Mouse (Mus musculus) large intestine, adult 2 months (tissue): ENCODE measurements around the gene Tmem178b. TPM values are rescaled to one million over a fixed set of nuclear protein-coding genes. Genes with fewer than 3 reads are reported as not detected.

Experiments
- DNase-seq: peaks from one replicate; pipeline ENCODE4 v3.0.0-alpha.2; 2012; ENCODE audit warnings: low read depth, low spot score
- WGBS: fragments of 180-500 bp; shearing (Covaris S2); methylation state at CpG from one replicate; pipeline ENCODE4 v1.1.7; 2018; 5-methylcytosine and 5-hydroxymethylcytosine counted together
- polyA plus RNA-seq: library from polyadenylated mRNA; depleted of rRNA; stranded (reverse); fragments of >200 nt; gene quantifications from 2 replicates; pipeline ENCODE4 v1.2.3, GENCODE M21; 2012

The Tmem178b gene
- polyA plus RNA-seq, 1 experiment = 0.33 TPM

DNA sequence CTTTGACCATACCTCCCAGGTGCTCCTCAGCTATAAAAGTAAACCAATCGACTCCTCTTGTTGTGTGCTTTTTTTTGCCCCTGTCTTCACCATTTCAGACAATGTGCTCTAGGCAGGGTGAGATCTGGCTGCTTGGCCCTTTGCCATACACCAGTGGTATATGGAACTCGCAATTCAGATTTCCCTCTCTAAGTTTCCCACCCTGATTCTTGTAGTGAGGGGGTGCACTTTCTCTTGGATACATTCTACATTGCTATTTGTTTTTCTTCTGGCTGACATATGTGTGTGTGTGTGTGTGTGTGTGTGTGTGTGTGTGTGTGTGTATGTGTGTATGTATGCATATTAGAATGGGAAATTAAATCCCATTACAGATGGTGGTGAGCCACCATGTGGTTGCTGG, 191.3 kb downstream of the Tmem178b start:
- no peak for DNase-seq
- 39% methylated on average over 2 of the region's 2 CpGs for WGBS

DNA sequence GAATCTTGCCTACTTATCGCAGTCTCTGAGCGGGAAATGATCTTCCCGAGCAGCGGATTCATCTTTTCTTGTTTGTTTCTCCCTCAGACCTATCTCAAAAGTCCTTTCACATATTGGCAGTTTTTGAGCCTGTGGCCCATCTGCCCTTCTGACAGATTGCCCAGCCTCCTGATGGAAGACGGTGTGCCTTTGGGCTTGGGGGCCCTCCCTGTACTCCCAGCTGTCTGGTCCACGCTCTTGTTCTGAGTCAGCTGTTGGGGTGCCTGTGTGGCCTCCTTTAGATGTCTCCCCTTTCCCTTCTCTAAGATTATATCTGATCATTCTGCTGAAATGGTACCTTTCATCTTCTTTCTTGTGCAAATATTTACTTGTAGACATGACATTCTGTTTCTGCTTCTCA, 195.4 kb downstream of the Tmem178b start:
- 56% methylated on average over 6 of the region's 6 CpGs for WGBS
- DNase-seq = no peak

DNA sequence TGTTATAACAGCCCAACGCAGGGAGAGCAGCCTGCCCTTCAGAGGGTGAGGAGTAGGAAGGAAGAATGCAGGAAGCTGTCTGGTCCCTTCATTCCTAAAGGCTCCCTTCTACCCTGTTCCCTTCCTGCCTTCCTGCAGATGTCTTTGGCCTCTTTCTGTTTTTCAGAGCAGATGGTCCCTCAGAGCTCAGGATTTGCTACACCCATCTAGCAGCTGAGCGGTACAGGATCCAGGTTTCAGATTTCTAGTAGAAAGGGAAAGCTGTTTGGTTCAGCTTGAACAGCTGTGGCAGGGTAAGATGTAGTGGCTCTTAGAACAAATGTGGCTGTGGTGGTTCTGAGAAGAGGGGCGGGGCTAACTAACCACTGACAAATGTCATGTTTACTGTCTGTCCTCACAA, 197.9 kb downstream of the Tmem178b start:
- no peak for DNase-seq
- WGBS = 48% methylated on average over 3 of the region's 3 CpGs

DNA sequence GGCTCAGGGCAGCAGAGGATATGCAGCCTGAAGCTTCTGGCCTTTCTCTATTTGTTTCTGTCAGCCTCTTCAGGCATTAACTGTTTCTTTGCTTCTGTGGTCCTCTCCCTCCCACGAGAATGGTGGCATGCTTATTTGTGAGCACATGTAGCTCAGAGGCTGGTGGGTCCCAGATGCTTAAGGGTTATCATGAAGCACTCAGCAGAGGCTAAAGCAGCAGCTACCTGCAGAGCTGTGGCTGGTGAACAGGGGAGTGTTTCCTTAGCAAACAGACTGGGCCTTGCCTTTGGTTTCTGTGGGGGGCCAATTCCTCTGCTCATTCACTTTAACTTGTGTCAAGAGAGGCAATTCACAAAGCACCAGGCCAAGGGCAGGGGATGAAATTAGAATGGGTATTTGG, 203.0 kb downstream of the Tmem178b start:
- no peak for DNase-seq
- WGBS = 13% methylated on average over 1 of the region's 1 CpGs

DNA sequence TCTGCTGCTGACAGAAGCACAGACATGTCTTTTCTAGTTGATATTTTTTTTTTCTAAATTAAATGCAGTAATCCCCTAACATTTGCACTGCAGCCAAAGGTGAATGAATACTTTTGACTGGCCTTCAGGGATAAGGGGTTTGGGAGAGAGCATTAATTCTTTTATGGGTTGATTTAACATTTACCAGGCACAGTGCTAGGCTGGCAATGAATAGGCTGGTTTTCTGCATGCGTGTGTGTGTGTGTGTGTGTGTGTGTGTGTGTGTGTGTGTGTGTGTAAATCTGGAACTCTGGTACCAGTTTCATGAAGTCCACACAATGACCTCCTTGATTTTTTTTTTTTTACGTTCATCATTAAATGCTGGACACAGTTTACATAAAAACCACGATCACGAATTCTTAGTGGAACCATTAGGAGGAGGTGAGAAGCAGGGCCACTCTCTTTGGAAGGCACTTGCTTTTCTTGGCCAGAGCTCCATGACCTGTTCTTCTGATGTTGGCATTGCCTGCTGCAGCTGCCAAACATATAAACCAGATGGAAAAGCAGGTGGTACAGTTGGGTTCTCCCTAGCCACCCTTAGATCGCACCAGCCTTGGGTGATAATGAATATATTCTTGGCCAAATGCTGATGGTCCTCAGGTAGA, 203.7 kb downstream of the Tmem178b start:
- WGBS = 70% methylated on average over 5 of the region's 5 CpGs
- DNase-seq = no peak

DNA sequence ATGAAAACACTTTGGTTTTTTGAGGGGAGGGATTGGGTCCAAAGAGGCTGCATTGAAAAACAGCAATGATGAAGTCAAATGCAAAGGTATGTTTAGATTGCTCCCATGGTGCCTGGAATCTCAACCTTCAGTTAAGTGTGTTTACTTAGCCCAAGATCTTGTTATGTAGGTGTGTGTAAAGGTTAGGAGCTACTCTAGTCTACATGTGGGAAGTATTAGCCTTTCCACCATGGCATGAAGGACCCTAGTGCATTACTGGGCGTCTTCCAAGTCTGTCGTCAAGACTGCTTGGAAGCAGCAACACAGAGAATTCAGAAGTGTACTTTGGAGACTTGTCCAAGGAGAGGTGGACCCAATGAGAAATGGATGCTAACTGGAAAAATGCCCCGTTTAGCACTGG, 205.3 kb downstream of the Tmem178b start:
- 68% methylated on average over 3 of the region's 3 CpGs for WGBS
- DNase-seq = no peak

DNA sequence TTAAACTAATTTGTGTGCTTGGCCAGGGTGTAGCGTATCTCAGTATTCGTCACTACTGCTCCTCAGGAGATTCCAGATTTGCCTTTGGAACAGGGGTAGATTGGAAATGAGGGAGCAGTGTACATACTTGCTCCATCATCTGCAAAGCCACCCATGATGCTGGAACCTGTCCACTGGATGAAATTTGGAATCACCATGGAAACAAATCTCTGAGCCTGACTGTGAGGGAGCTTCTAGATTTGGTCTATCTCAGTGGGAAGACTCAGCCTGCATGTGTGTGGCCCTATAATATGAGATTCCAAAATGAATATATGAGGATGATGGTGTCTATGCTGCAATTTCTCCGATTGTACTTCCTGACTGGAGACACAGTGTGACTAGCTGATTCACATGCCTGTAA, 210.7 kb downstream of the Tmem178b start:
- WGBS = 80% methylated on average over 3 of the region's 3 CpGs
- no peak for DNase-seq

DNA sequence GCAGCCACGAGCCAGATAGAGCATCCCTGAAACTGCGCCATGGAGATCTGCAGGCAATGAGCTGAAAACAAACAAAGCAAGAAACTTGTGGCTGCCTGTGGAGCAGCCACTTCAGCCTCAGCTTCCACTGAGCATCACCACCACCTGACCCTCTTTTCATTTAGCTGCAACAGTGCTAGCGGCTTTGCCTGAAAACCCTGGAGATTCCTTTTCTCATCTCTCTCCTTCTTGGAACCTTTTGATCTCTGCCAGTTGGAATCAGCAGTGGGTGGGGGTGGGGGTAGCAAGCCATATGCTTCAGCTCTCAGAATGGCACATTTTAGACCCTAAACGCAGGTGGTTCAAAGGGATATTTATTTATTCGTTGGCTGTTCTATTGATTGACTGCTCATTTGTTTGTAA, 218.2 kb downstream of the Tmem178b start:
- DNase-seq = no peak
- WGBS = 29% methylated on average over 5 of the region's 5 CpGs

- DNase-seq = no peak
- 69% methylated on average over 2 of the region's 2 CpGs for WGBS
Observed at GRCm38 (mm10) chr6:40098498-40098897, 225.4 kb downstream of the Tmem178b start.

GRCm38 (mm10) chr6:40101785-40102184, 228.7 kb downstream of the Tmem178b start:
- WGBS = 70% methylated on average over 4 of the region's 4 CpGs
- no peak for DNase-seq

- no peak for DNase-seq
- 60% methylated on average over 4 of the region's 4 CpGs for WGBS
Observed at GRCm38 (mm10) chr6:40102863-40103262, 229.8 kb downstream of the Tmem178b start.

DNA sequence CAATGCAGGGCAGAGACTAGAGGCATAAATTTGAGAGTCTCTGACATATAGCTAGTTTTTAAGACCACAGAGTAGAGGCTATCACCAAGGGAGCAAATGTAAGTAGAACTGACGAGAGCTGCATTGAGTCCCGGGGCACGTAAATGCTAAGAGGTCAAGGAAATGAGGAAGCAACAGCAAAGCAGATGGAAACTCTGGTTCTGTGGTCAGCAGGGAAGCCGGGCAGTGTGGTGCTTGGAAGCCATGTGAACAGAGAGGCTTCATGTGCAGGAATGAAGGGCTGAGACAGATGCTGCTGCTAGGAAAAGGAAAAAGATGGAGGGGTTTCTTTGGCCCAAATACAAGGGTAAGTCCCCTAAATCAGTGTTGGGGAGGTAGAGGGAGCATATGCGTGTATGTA, 237.0 kb downstream of the Tmem178b start:
- 66% methylated on average over 5 of the region's 5 CpGs for WGBS

GRCm38 (mm10) chr6:40110729-40111128, 237.7 kb downstream of the Tmem178b start:
- no peak for DNase-seq
- 68% methylated on average over 2 of the region's 2 CpGs for WGBS

More for the DNA sequence above, 237.0 kb downstream of the Tmem178b start:
- DNase-seq = no peak

DNA sequence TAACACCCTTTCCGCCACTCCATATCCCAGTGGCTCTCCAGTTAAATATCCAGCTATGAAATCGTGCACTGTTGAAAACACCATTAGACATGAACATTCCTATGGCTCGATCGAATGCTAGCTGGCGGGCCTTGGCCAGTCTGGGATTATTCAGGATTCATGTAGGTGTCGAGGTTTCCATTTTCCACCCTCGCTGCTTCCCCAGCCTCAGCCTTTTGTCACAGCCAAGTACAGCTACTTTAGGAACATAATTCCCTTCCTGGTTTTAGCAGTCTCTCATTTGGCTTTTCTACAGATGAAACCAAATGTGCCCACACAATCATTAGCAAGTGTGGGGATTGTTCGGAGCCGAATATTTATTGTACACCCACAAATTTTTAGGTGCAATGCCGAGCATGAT, 239.4 kb downstream of the Tmem178b start:
- DNase-seq = no peak
- WGBS = 86% methylated on average over 10 of the region's 10 CpGs

DNA sequence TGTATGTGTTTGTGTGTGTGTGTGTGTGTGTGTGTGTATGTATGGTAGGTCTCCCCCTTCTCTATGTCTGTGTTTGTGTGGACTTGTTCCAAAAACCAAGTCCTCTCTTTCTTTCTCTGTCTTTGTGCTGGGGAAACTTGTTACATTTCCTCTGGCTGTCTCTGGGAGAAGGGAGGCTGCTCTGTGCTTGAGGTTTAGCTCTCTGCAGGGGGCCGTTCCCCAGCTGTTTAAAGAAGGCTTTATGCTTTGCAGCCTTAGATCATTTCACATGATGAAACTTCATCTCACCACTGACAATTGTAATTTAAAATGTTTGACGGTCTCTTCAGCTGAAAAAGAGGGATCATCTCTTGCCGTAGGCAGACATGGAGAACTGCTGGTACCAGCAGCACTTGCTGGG, 243.2 kb downstream of the Tmem178b start:
- no peak for DNase-seq
- WGBS = 70% methylated on average over 3 of the region's 3 CpGs

GRCm38 (mm10) chr6:40120176-40120575, 247.1 kb downstream of the Tmem178b start:
- DNase-seq = no peak
- WGBS = 89% methylated on average over 2 of the region's 2 CpGs

- no peak for DNase-seq
- WGBS = 51% methylated on average over 4 of the region's 4 CpGs
Observed at GRCm38 (mm10) chr6:40121494-40121893, 248.4 kb downstream of the Tmem178b start.

GRCm38 (mm10) chr6:40123070-40123690, 250.1 kb downstream of the Tmem178b start:
- 71% methylated on average over 12 of the region's 12 CpGs for WGBS
- DNase-seq = no peak

GRCm38 (mm10) chr6:40123960-40124359, 250.9 kb downstream of the Tmem178b start:
- no peak for DNase-seq

GRCm38 (mm10) chr6:40128716-40129115, 255.6 kb downstream of the Tmem178b start:
- no peak for DNase-seq
- 51% methylated on average over 6 of the region's 6 CpGs for WGBS

- DNase-seq = no peak
- WGBS = 94% methylated on average over 1 of the region's 1 CpGs
Observed at GRCm38 (mm10) chr6:40131936-40132335, 258.9 kb downstream of the Tmem178b start.

GRCm38 (mm10) chr6:40133436-40133835, 260.4 kb downstream of the Tmem178b start:
- 76% methylated on average over 6 of the region's 6 CpGs for WGBS
- DNase-seq = no peak
